Mouse (Mus musculus) small intestine, adult 2 months (tissue): Measurements from ENCODE around the gene Mob3a. TPM values are rescaled to one million over a fixed set of nuclear protein-coding genes. Genes with fewer than 3 reads are reported as not detected.

Experiments
- H3K27ac ChIP-seq: fragments of 200-500 bp; 2 replicates; pipeline ENCODE4 v1.5.1; 2012; ENCODE audit warnings: low read depth, low read length, control low read depth, inconsistent platforms; ENCODE audit not compliant: insufficient read depth
- H3K27me3 ChIP-seq: fragments of 200-500 bp; 2 replicates; pipeline ENCODE4 v1.6.1; 2012; ENCODE audit warnings: mild to moderate bottlenecking, moderate library complexity, low read length, inconsistent platforms; ENCODE audit not compliant: control insufficient read depth, insufficient read depth
- H3K36me3 ChIP-seq: fragments of 200-500 bp; 2 replicates; pipeline ENCODE4 v1.6.1; 2012; ENCODE audit warnings: mild to moderate bottlenecking, low read length, control low read depth, inconsistent platforms; ENCODE audit not compliant: control insufficient read depth, insufficient read depth
- H3K4me1 ChIP-seq: fragments of 200-500 bp; 2 replicates; pipeline ENCODE4 v1.6.1; 2012; ENCODE audit warnings: low read length, inconsistent platforms, mixed read lengths; ENCODE audit not compliant: control insufficient read depth, insufficient read depth, insufficient read length
- H3K4me3 ChIP-seq: fragments of 200-500 bp; 2 replicates; pipeline ENCODE4 v1.5.1; 2012; ENCODE audit warnings: low read depth, mild to moderate bottlenecking, control low read depth, inconsistent platforms, low read length, moderate library complexity
- CTCF ChIP-seq: fragments of 200-500 bp; IDR thresholded peaks from 2 replicates; pipeline ENCODE4 v1.5.1; 2012; ENCODE audit warnings: low read depth, mild to moderate bottlenecking, control low read depth, inconsistent platforms, low read length, moderate library complexity, mixed read lengths; ENCODE audit not compliant: insufficient replicate concordance, insufficient read length; ENCODE audit errors: extremely low read depth
- POLR2A ChIP-seq: fragments of 200-500 bp; IDR thresholded peaks from 2 replicates; pipeline ENCODE4 v1.6.1; 2012; ENCODE audit warnings: low read depth, mild to moderate bottlenecking, control low read depth, inconsistent platforms, low read length, moderate library complexity
- WGBS: fragments of 180-500 bp; shearing (Covaris S2); methylation state at CpG from one replicate; pipeline ENCODE4 v1.1.7; 2018; 5-methylcytosine and 5-hydroxymethylcytosine counted together
- polyA plus RNA-seq: library from polyadenylated mRNA; depleted of rRNA; stranded (reverse); fragments of >200 nt; gene quantifications from 2 replicates; pipeline ENCODE4 v1.2.3, GENCODE M21; 2012

Mob3a gene
- polyA plus RNA-seq, 1 experiment, result 40.0 TPM

- Histone ChIP-seq H3K4me3 (no peak overlapping the region), H3K27me3 (no peaks in the 10 kb centered on the region), H3K4me1 (peaks cover 41% of the 10 kb centered on the region), H3K27ac (peak overlapping the region; percentile 22; the same call in 1 of the 2 replicates), H3K36me3 (peaks cover 54% of the 10 kb centered on the region)
- TF ChIP-seq POLR2A (no peak), CTCF (no peak)
- WGBS, result 80% methylated on average over 10 of the region's 10 CpGs
These were observed 35.6 kb downstream of the Mob3a start for GRCm38 (mm10) chr10:80665981-80666733.

- H3K36me3 ChIP-seq, result peaks cover 48% of the 10 kb centered on the region
- H3K4me1 ChIP-seq, result peaks cover 41% of the 10 kb centered on the region
These were observed 36.3 kb downstream of the Mob3a start for GRCm38 (mm10) chr10:80665459-80665858.

GRCm38 (mm10) chr10:80665016-80665380 is 36.8 kb downstream of the Mob3a start:
- no peak for TF ChIP-seq POLR2A
- TF ChIP-seq CTCF, result no peak
- Histone ChIP-seq H3K27ac (peak overlapping the region; percentile 97), H3K4me1 (peaks cover 37% of the 10 kb centered on the region), H3K36me3 (peaks cover 44% of the 10 kb centered on the region), H3K27me3 (no peaks in the 10 kb centered on the region), H3K4me3 (peak overlapping the region; percentile 5; the same call in 1 of the 2 replicates)
- WGBS, result 5% methylated on average over 10 of the region's 10 CpGs

More at GRCm38 (mm10) chr10:80665459-80665858, 36.3 kb downstream of the Mob3a start:
- Histone ChIP-seq H3K27me3 (no peaks in the 10 kb centered on the region), H3K27ac (peak overlapping the region; percentile 83), H3K4me3 (no peak overlapping the region)
- WGBS, result 50% methylated on average over 4 of the region's 4 CpGs
- TF ChIP-seq POLR2A (no peak), CTCF (no peak)

GRCm38 (mm10) chr10:80664197-80665015 is 37.4 kb downstream of the Mob3a start:
- Histone ChIP-seq H3K4me1 (peaks cover 31% of the 10 kb centered on the region), H3K27me3 (no peaks in the 10 kb centered on the region), H3K27ac (peak overlapping the region; percentile 97), H3K4me3 (peak overlapping the region; percentile 5), H3K36me3 (peaks cover 38% of the 10 kb centered on the region)
- WGBS, result 1% methylated on average over 16 of the region's 16 CpGs
- TF ChIP-seq POLR2A (0 out of 2 replicates have a peak, but pooled peaks have one; percentile 33), CTCF (no peak)

GRCm38 (mm10) chr10:80663485-80664196 is 38.1 kb downstream of the Mob3a start:
- Histone ChIP-seq H3K36me3 (peaks cover 30% of the 10 kb centered on the region), H3K4me1 (peaks cover 24% of the 10 kb centered on the region), H3K27me3 (no peaks in the 10 kb centered on the region), H3K4me3 (no peak overlapping the region), H3K27ac (peak overlapping the region; percentile 97)
- TF ChIP-seq CTCF (no peak), POLR2A (no peak)
- WGBS, result 27% methylated on average over 5 of the region's 5 CpGs

- no peak overlapping the region for H3K4me3 ChIP-seq
- peaks cover 36% of the 10 kb centered on the region for H3K4me1 ChIP-seq
- TF ChIP-seq CTCF (peak; percentile 75; the same call in 1 of the 2 replicates), POLR2A (no peak)
- peaks cover 6% of the 10 kb centered on the region for H3K36me3 ChIP-seq
- H3K27me3 ChIP-seq, result no peaks in the 10 kb centered on the region
- 40% methylated on average over 5 of the region's 5 CpGs for WGBS
- no peak overlapping the region for H3K27ac ChIP-seq
These were observed 40.6 kb downstream of the Mob3a start for GRCm38 (mm10) chr10:80661149-80661548.
